Mouse (Mus musculus): Measurements from ENCODE around the gene Prr13. TPM values are rescaled to one million over a fixed set of nuclear protein-coding genes. Genes with fewer than 3 reads are reported as not detected.

Gene Prr13
- polyA plus RNA-seq, 1 experiment from 2014 or later: 141 TPM

DNA sequence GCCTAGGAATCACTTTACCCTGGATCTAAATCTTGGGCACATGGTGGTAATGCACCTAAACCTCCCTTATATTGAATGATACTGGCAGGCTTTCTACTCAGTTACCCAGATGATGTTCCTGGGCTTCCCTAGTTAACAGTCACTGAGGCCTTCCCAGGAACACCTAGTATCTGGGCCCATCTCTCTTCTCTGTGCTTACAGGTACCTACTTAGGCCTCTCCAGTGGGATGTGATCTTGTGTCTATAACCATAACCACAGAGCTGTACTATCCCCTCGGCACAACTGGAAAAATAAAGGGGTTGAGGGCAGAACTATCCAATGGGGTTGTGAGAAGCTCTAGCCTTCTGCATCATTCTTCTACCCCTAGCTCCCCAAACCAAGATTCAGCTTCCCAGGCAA, 48.0 kb downstream of the Prr13 start:
- H3K27me3 ChIP-seq (replicated peaks): no peaks in the 10 kb centered on the region
- H3K9me3 ChIP-seq: no peaks in the 10 kb centered on the region
- H3K4me2 ChIP-seq (replicated peaks): no peak overlapping the region
- H3K36me3 ChIP-seq: peaks cover 14% of the 10 kb centered on the region
- H3K27ac ChIP-seq: 0 out of 2 replicates have a peak overlapping the region, but pooled peaks have one; percentile 2
- no peak overlapping the region for H3K4me3 ChIP-seq (replicated peaks)
- H3K4me1 ChIP-seq (replicated peaks): peaks cover 25% of the 10 kb centered on the region
- no peak for ATAC-seq
- no peak overlapping the region for H3K9ac ChIP-seq
- WGBS: 81% methylated on average over 1 of the region's 1 CpGs

DNA sequence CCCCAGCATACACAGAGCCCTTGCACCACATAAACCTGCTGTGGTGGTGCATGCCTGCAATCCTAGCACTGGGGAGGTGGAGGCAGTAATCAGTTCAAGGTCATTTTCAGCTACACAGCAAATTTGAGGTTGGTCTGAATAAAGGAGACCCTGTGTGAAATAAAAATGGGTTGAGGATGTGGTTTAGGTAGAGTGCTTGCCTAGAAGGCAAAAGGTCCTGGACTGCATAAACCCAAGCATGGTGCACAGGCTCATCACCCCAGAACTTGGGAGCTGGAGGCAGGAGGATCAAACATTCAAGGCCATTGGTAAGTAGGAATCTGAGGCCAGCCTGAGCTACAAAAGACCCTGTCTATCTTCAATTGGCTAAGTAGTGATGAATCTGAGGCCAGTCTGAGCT, 48.7 kb downstream of the Prr13 start:
- H3K4me3 ChIP-seq (replicated peaks): no peak overlapping the region
- no peaks in the 10 kb centered on the region for H3K27me3 ChIP-seq (replicated peaks)
- no peak overlapping the region for H3K4me2 ChIP-seq (replicated peaks)
- no peak for ATAC-seq
- H3K36me3 ChIP-seq: peaks cover 11% of the 10 kb centered on the region; the same call in 1 of the 2 replicates
- H3K9ac ChIP-seq: no peak overlapping the region
- H3K27ac ChIP-seq: no peak overlapping the region
- peaks cover 27% of the 10 kb centered on the region for H3K4me1 ChIP-seq (replicated peaks)
- no peaks in the 10 kb centered on the region for H3K9me3 ChIP-seq

GRCm38 (mm10) chr15:102508336-102508735, 49.5 kb downstream of the Prr13 start:
- Histone ChIP-seq H3K9ac (no peak overlapping the region), H3K9me3 (no peaks in the 10 kb centered on the region), H3K27ac (no peak overlapping the region), H3K27me3 (replicated peaks) (no peaks in the 10 kb centered on the region), H3K4me3 (replicated peaks) (no peak overlapping the region), H3K4me2 (replicated peaks) (no peak overlapping the region), H3K36me3 (peaks cover 8% of the 10 kb centered on the region; the same call in 1 of the 2 replicates), H3K4me1 (replicated peaks) (peaks cover 27% of the 10 kb centered on the region)
- WGBS: 87% methylated on average over 3 of the region's 3 CpGs
- ATAC-seq: no peak

DNA sequence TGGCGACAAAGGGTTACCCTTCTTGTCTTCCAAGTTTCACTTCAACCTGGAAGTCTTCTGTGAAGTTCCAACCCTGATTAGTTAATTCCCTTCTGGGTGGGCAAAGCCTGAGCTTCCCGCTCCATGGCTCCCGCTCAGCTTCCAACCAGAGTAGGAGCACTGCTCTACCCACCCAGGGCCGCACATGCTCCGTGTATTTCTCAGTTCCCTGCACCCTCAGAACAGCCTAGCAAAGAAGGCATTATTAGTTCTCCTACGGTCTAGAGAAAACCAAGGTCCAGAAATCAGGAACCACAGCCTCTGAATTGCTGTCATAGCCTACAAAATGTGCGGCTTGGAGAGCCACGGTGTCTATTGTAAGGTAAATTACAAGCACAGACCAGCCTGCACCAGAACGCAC, 51.3 kb downstream of the Prr13 start:
- Histone ChIP-seq H3K27me3 (replicated peaks) (no peaks in the 10 kb centered on the region), H3K27ac (peak overlapping the region; percentile 81), H3K4me1 (replicated peaks) (peaks cover 27% of the 10 kb centered on the region), H3K9me3 (no peaks in the 10 kb centered on the region), H3K4me3 (replicated peaks) (peak overlapping the region; percentile 58), H3K9ac (peak overlapping the region; percentile 61), H3K36me3 (no peaks in the 10 kb centered on the region), H3K4me2 (replicated peaks) (peak overlapping the region; percentile 87)
- ATAC-seq: peak; percentile 68
- 4% methylated on average over 9 of the region's 9 CpGs for WGBS

DNA sequence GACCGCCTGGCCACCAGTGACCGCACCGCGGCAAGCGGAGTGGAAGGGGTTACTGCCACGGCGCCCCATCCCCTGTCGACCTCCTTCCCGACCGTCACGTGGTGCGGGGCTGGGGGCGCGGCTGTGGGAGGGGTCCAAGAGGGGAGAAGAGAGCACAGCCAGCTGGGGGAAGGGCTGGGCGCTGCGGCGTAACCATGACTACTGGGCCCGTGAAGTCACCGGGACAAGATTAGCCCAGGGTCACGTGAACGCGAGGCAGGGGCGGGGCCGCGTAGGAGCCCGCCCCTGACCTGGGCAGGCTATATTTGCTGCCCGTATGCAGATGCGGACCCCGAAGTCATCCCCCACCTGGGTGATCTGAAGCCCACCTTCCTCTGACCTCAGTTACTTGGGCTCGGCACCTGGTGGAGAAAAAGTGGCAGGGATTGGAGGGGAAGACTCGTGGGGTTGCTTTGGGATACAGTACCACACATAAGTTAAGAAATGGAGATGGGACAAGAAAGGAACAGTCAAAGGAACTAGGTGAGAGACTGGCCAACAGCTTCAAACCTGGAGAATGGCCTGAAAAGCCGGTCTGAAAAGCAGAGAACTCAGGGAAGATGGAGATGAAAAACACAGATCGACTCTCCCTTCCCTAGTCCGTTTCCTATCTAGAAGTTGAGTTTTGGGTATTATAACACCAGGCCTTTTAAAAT, 51.9 kb downstream of the Prr13 start:
- H3K4me2 ChIP-seq (replicated peaks): peak overlapping the region; percentile 87
- no peaks in the 10 kb centered on the region for H3K36me3 ChIP-seq
- H3K4me3 ChIP-seq (replicated peaks): peak overlapping the region; percentile 58
- H3K4me1 ChIP-seq (replicated peaks): peaks cover 29% of the 10 kb centered on the region
- H3K9me3 ChIP-seq: no peaks in the 10 kb centered on the region
- peak; percentile 93 for ATAC-seq
- peak overlapping the region; percentile 81 for H3K27ac ChIP-seq
- WGBS: 3% methylated on average over 34 of the region's 34 CpGs
- no peaks in the 10 kb centered on the region for H3K27me3 ChIP-seq (replicated peaks)
- peak overlapping the region; percentile 61 for H3K9ac ChIP-seq

GRCm38 (mm10) chr15:102511285-102511833, 52.5 kb downstream of the Prr13 start:
- Histone ChIP-seq H3K4me1 (replicated peaks) (peaks cover 32% of the 10 kb centered on the region), H3K36me3 (no peaks in the 10 kb centered on the region), H3K4me2 (replicated peaks) (peak overlapping the region; percentile 87), H3K4me3 (replicated peaks) (no peak overlapping the region), H3K9me3 (no peaks in the 10 kb centered on the region), H3K27me3 (replicated peaks) (no peaks in the 10 kb centered on the region), H3K9ac (no peak overlapping the region), H3K27ac (peak overlapping the region; percentile 66; the same call in 1 of the 2 replicates)
- ATAC-seq: no peak
- WGBS: 29% methylated on average over 6 of the region's 6 CpGs

GRCm38 (mm10) chr15:102512010-102512409, 53.2 kb downstream of the Prr13 start:
- Histone ChIP-seq H3K36me3 (no peaks in the 10 kb centered on the region), H3K9me3 (no peaks in the 10 kb centered on the region), H3K4me1 (replicated peaks) (peaks cover 33% of the 10 kb centered on the region), H3K4me3 (replicated peaks) (no peak overlapping the region), H3K27ac (0 out of 2 replicates have a peak overlapping the region, but pooled peaks have one; percentile 66), H3K4me2 (replicated peaks) (peak overlapping the region; percentile 87; the same call in 1 of the 2 replicates), H3K27me3 (replicated peaks) (no peaks in the 10 kb centered on the region), H3K9ac (peak overlapping the region; percentile 26; the same call in 1 of the 2 replicates)
- WGBS: 49% methylated on average over 5 of the region's 5 CpGs
- no peak for ATAC-seq

Other genes starting within 250 kb of the Prr13 start
- gene Itgb7, start 227.1 kb upstream of the Prr13 start, polyA plus RNA-seq (2015; fragmentation: Nextera tagmentation; extraction: Ambion mirVana): 10.8 and 12.9 TPM in 2 replicates
- 15.8 and 16.5 TPM in 2 replicates for gene Rarg, start 201.5 kb upstream of the Prr13 start, polyA plus RNA-seq (2015; fragmentation: Nextera tagmentation; extraction: Ambion mirVana)
- gene Gm9918, start 188.5 kb upstream of the Prr13 start, polyA plus RNA-seq (2015; fragmentation: Nextera tagmentation; extraction: Ambion mirVana): 0.08 and 0.14 TPM in 2 replicates
- 66.2 and 67.9 TPM in 2 replicates for gene Mfsd5, start 179.6 kb upstream of the Prr13 start, polyA plus RNA-seq (2015; fragmentation: Nextera tagmentation; extraction: Ambion mirVana)
- 18.3 and 19.7 TPM in 2 replicates for gene Espl1, start 162.8 kb upstream of the Prr13 start, polyA plus RNA-seq (2015; fragmentation: Nextera tagmentation; extraction: Ambion mirVana)
- 306 and 309 TPM in 2 replicates for gene Pfdn5, start 132.9 kb upstream of the Prr13 start, polyA plus RNA-seq (2015; fragmentation: Nextera tagmentation; extraction: Ambion mirVana)
- gene Myg1, start 127.3 kb upstream of the Prr13 start, polyA plus RNA-seq (2015; fragmentation: Nextera tagmentation; extraction: Ambion mirVana): 77.8 and 88.4 TPM in 2 replicates
- 58.2 and 62.7 TPM in 2 replicates for gene Aaas, start 108.3 kb upstream of the Prr13 start, polyA plus RNA-seq (2015; fragmentation: Nextera tagmentation; extraction: Ambion mirVana)
- 0.59 and 0.68 TPM in 2 replicates for gene Sp7, start 91.8 kb upstream of the Prr13 start, polyA plus RNA-seq (2015; fragmentation: Nextera tagmentation; extraction: Ambion mirVana)
- gene Sp1, start 52.9 kb upstream of the Prr13 start, polyA plus RNA-seq (2015; fragmentation: Nextera tagmentation; extraction: Ambion mirVana): 9.0 and 9.6 TPM in 2 replicates
- 0.54 and 1.2 TPM in 2 replicates for gene Amhr2, start 13.7 kb upstream of the Prr13 start, polyA plus RNA-seq (2015; fragmentation: Nextera tagmentation; extraction: Ambion mirVana)
- 178 and 182 TPM in 2 replicates for gene Pcbp2, start 11.5 kb downstream of the Prr13 start, polyA plus RNA-seq (2015; fragmentation: Nextera tagmentation; extraction: Ambion mirVana)
- 5.4 TPM in 1 of 2 replicates, not detected in the other for gene Gm10337, start 44.7 kb downstream of the Prr13 start, polyA plus RNA-seq (2015; fragmentation: Nextera tagmentation; extraction: Ambion mirVana)
- gene Map3k12, start 58.0 kb downstream of the Prr13 start, polyA plus RNA-seq (2015; fragmentation: Nextera tagmentation; extraction: Ambion mirVana): 10.8 and 11.0 TPM in 2 replicates
- 94.1 and 101 TPM in 2 replicates for gene Tarbp2, start 59.2 kb downstream of the Prr13 start, polyA plus RNA-seq (2015; fragmentation: Nextera tagmentation; extraction: Ambion mirVana)
- 1.3 and 1.6 TPM in 2 replicates for gene Npff, start 65.9 kb downstream of the Prr13 start, polyA plus RNA-seq (2015; fragmentation: Nextera tagmentation; extraction: Ambion mirVana)
- gene Gm28047, start 166.0 kb downstream of the Prr13 start, polyA plus RNA-seq (2015; fragmentation: Nextera tagmentation; extraction: Ambion mirVana): 0.57 TPM in 1 of 2 replicates, not detected in the other
- gene Atf7, start 166.4 kb downstream of the Prr13 start, polyA plus RNA-seq (2015; fragmentation: Nextera tagmentation; extraction: Ambion mirVana): 25.9 and 31.8 TPM in 2 replicates
- gene Atp5g2, start 213.3 kb downstream of the Prr13 start, polyA plus RNA-seq (2015; fragmentation: Nextera tagmentation; extraction: Ambion mirVana): 68.2 and 73.2 TPM in 2 replicates